Mouse (Mus musculus) small intestine, adult 2 months (tissue): ENCODE data around the gene Lrrc4c.

ENCODE experiments used
- CTCF ChIP-seq: fragments of 200-500 bp; IDR thresholded peaks from 2 replicates; pipeline ENCODE4 v1.5.1; 2012; ENCODE audit warnings: low read depth, mild to moderate bottlenecking, control low read depth, inconsistent platforms, low read length, moderate library complexity, mixed read lengths; ENCODE audit not compliant: insufficient replicate concordance, insufficient read length; ENCODE audit errors: extremely low read depth
- POLR2A ChIP-seq: fragments of 200-500 bp; IDR thresholded peaks from 2 replicates; pipeline ENCODE4 v1.6.1; 2012; ENCODE audit warnings: low read depth, mild to moderate bottlenecking, control low read depth, inconsistent platforms, low read length, moderate library complexity

DNA sequence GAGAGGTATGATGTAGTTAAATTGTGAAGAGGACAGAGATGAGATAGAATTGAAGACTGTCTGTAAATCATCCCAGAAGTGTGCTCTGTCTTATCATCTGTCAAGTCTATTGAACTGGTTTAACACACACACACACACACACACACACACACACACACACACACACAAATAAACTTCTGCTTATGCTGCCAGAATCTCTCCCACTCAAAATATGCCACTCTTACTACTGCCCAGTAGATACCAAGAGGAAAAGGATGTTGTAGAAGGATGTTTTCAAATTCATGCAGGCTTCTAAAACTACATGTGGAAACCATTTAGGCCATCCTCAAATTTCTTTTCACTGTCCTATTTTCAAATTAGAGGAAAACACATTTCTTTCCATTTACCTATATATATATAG lies 1257.0 kb downstream of the Lrrc4c start:
- TF ChIP-seq CTCF (no peak), POLR2A (no peak)
